Comparison of ENCODE assay signal across 8 mouse cellular contexts in the genomic region with DNA sequence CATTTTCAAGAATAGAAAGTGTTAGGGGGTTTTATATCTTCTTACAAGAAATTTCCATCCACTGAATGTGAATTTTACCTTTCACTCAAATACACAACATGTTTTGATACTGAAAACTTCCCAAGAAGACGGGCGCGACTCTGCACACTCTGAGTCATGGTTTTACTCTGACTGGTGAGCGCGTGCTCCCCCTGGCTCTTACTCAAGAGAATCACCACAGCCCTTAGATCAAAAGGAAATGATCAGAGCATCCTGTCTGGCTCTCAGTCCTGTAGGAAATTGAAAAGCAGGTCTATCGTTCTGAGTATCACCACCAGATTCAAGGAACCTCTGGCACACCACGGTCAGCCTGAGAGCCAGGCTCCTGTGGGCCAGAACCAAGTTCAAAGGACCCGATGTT. TPM values are rescaled to one million over a fixed set of nuclear protein-coding genes. Genes with fewer than 3 reads are reported as not detected.
A peak's percentile ranks its signal among the peaks of the same experiment; 100 is the strongest.
DNase-seq lines count a peak whose midpoint lies in the region; ATAC-seq and TF ChIP-seq lines count a peak whose summit lies in the region.

No protein-coding gene starts in this region.

- peak; percentile 14; the same call in 1 of the 2 replicates for TF ChIP-seq EP300 in lung, postnatal 0 days (IDR thresholded peaks at IDR 0.05)

- ATAC-seq in intestine, postnatal 0 days = no peak
- ATAC-seq in intestine, embryonic 15.5 days = no peak
- ATAC-seq in frontal cortex, adult (ENCODE audit: low TSS enrichment) = peak; percentile 86
- ATAC-seq in lung, postnatal 0 days = peak; percentile 76

- H3K4me1 ChIP-seq in intestine, postnatal 0 days (replicated peaks; ENCODE audit: control insufficient read depth, insufficient read depth, low read length) = no peaks in the 10 kb centered on the region
- H3K4me1 ChIP-seq in intestine, embryonic 15.5 days (replicated peaks) = 0 out of 2 replicates have a peak, but pooled peaks cover under 1% of the 10 kb centered on the region
- H3K4me1 ChIP-seq in lung, postnatal 0 days (ENCODE audit: insufficient read depth, low read depth, low read length) = no peaks in the 10 kb centered on the region
- H3K4me1 ChIP-seq in forebrain, embryonic 10.5 days = peaks cover under 1% of the 10 kb centered on the region

- no peak overlapping the region for H3K9ac ChIP-seq in intestine, postnatal 0 days (ENCODE audit: low read depth, low read length)
- H3K9ac ChIP-seq in intestine, embryonic 15.5 days = no peak overlapping the region
- H3K9ac ChIP-seq in lung, postnatal 0 days (replicated peaks; ENCODE audit: low read depth) = no peak overlapping the region

- no peak overlapping the region for H3K4me2 ChIP-seq in intestine, postnatal 0 days (replicated peaks; ENCODE audit: low read depth)
- no peak overlapping the region for H3K4me2 ChIP-seq in intestine, embryonic 15.5 days (replicated peaks)
- H3K4me2 ChIP-seq in lung, postnatal 0 days (replicated peaks; ENCODE audit: low read depth, low read length) = no peak overlapping the region

- H3K9me3 ChIP-seq in intestine, postnatal 0 days (ENCODE audit: control insufficient read depth) = no peaks in the 10 kb centered on the region
- no peaks in the 10 kb centered on the region for H3K9me3 ChIP-seq in intestine, embryonic 15.5 days
- no peaks in the 10 kb centered on the region for H3K9me3 ChIP-seq in lung, postnatal 0 days (ENCODE audit: low read length)
- H3K9me3 ChIP-seq in forebrain, embryonic 10.5 days = no peaks in the 10 kb centered on the region

- no peaks in the 10 kb centered on the region for H3K36me3 ChIP-seq in intestine, postnatal 0 days (ENCODE audit: control insufficient read depth, insufficient read depth)
- no peaks in the 10 kb centered on the region for H3K36me3 ChIP-seq in intestine, embryonic 15.5 days
- H3K36me3 ChIP-seq in lung, postnatal 0 days (ENCODE audit: insufficient read depth, low read length) = no peaks in the 10 kb centered on the region
- H3K36me3 ChIP-seq in forebrain, embryonic 10.5 days (replicated peaks) = no peaks in the 10 kb centered on the region

- DNase-seq in 416B (ENCODE audit: low read depth) = peak; percentile 77
- DNase-seq in Muller cell, postnatal 12 days (ENCODE audit: inconsistent ontology term) = peak; percentile 38
- DNase-seq in lung, postnatal 0 days (ENCODE audit: low spot score) = peak; percentile 74
- peak; percentile 14 to 31 for DNase-seq in thymus, adult 18-20 months
- DNase-seq in forebrain, embryonic 10.5 days (ENCODE audit: extremely low spot score, low spot score) = no peak

- no peak overlapping the region for H3K27ac ChIP-seq in intestine, postnatal 0 days (ENCODE audit: low read depth, low read length)
- no peak overlapping the region for H3K27ac ChIP-seq in intestine, embryonic 15.5 days
- H3K27ac ChIP-seq in lung, postnatal 0 days (ENCODE audit: low read length) = no peak overlapping the region
- H3K27ac ChIP-seq in forebrain, embryonic 10.5 days = no peak overlapping the region

- H3K4me3 ChIP-seq in intestine, postnatal 0 days (ENCODE audit: low read depth, low read length) = no peak overlapping the region
- H3K4me3 ChIP-seq in intestine, embryonic 15.5 days (replicated peaks) = no peak overlapping the region
- no peak overlapping the region for H3K4me3 ChIP-seq in lung, postnatal 0 days (ENCODE audit: low read depth, low read length)
- no peak overlapping the region for H3K4me3 ChIP-seq in forebrain, embryonic 10.5 days

- no peaks in the 10 kb centered on the region for H3K27me3 ChIP-seq in intestine, postnatal 0 days (replicated peaks; ENCODE audit: control insufficient read depth, insufficient read depth, low read length)
- no peaks in the 10 kb centered on the region for H3K27me3 ChIP-seq in intestine, embryonic 15.5 days (replicated peaks)
- no peaks in the 10 kb centered on the region for H3K27me3 ChIP-seq in lung, postnatal 0 days (replicated peaks; ENCODE audit: insufficient read depth, low read length)
- H3K27me3 ChIP-seq in forebrain, embryonic 10.5 days (ENCODE audit: poor library complexity, severe bottlenecking) = no peaks in the 10 kb centered on the region

- WGBS in intestine, postnatal 0 days = 54% methylated on average over 8 of the region's 8 CpGs
- WGBS in intestine, embryonic 15.5 days = 53% methylated on average over 8 of the region's 8 CpGs
- WGBS in lung, postnatal 0 days = 40% methylated on average over 8 of the region's 8 CpGs
- 77% methylated on average over 8 of the region's 8 CpGs for WGBS in forebrain, embryonic 10.5 days

- peak; percentile 68 for TF ChIP-seq CTCF in intestine, postnatal 0 days (IDR thresholded peaks at IDR 0.05; ENCODE audit: low read depth)
- peak; percentile 72 for TF ChIP-seq CTCF in lung, postnatal 0 days (IDR thresholded peaks at IDR 0.05)

RNA-seq across cellular contexts. Expression of gene Rsph3a, which starts 5.8 kb away (rescaled TPM):
- 36.5 and 38.4 TPM in 2 replicates for polyA plus RNA-seq in intestine, postnatal 0 days (2015; fragmentation: Nextera tagmentation; extraction: Ambion mirVana)
- 45.8 and 51.8 TPM in 2 replicates for polyA plus RNA-seq in intestine, embryonic 15.5 days (2015; fragmentation: Nextera tagmentation; extraction: Ambion mirVana)
- 58.1 and 60.5 TPM in 2 replicates for polyA plus RNA-seq in lung, postnatal 0 days (2015; fragmentation: Nextera tagmentation; extraction: Ambion mirVana)
- 59.7 and 61.0 TPM in 2 replicates for polyA plus RNA-seq in forebrain, embryonic 10.5 days (2016; fragmentation: Nextera tagmentation; extraction: Ambion mirVana)

RNA-seq across cellular contexts. Expression of gene Tagap, which starts 13.8 kb away (rescaled TPM):
- 0.80 and 1.2 TPM in 2 replicates for polyA plus RNA-seq in intestine, postnatal 0 days (2015; fragmentation: Nextera tagmentation; extraction: Ambion mirVana)
- polyA plus RNA-seq in intestine, embryonic 15.5 days (2015; fragmentation: Nextera tagmentation; extraction: Ambion mirVana) = 1.6 and 1.8 TPM in 2 replicates
- polyA plus RNA-seq in lung, postnatal 0 days (2015; fragmentation: Nextera tagmentation; extraction: Ambion mirVana) = 1.3 and 1.4 TPM in 2 replicates
- polyA plus RNA-seq in forebrain, embryonic 10.5 days (2016; fragmentation: Nextera tagmentation; extraction: Ambion mirVana) = 0.29 and 0.37 TPM in 2 replicates

Comparison
In these comparisons a context has a peak if more than half of its experiments do, and no peak if none do; other contexts are left out.
1. ATAC-seq: peak in frontal cortex, adult (single experiment) and lung, postnatal 0 days (single experiment); none in intestine, postnatal 0 days (single experiment) and intestine, embryonic 15.5 days (single experiment).